Mouse (Mus musculus) olfactory bulb, adult 2 months (tissue): ENCODE measurements around the gene Gm20481.

ENCODE experiments used
- CTCF ChIP-seq: fragments of 200-500 bp; IDR thresholded peaks from 2 replicates; pipeline ENCODE4 v1.5.1; 2012; ENCODE audit warnings: low read depth, mild to moderate bottlenecking, low read length, moderate library complexity; ENCODE audit not compliant: insufficient read depth
- POLR2A ChIP-seq: fragments of 200-500 bp; IDR thresholded peaks from 2 replicates; pipeline ENCODE4 v1.6.1; 2012; ENCODE audit warnings: mild to moderate bottlenecking, low read depth, low read length, moderate library complexity; ENCODE audit not compliant: insufficient read depth

GRCm38 (mm10) chr17:35002153-35002865, 32.6 kb downstream of the Gm20481 start:
- no peak for TF ChIP-seq CTCF
- no peak for TF ChIP-seq POLR2A
